Comparison of ENCODE assay signal across 7 mouse cellular contexts in genomic region chr11:22857705-22858440, GRCm38 (mm10). TPM values are rescaled to one million over a fixed set of nuclear protein-coding genes. Genes with fewer than 3 reads are reported as not detected.
DNase-seq lines count a peak whose midpoint lies in the region; ATAC-seq lines count a peak whose summit lies in the region.

No protein-coding gene starts in this region.

- 14% methylated on average over 25 of the region's 25 CpGs for WGBS in forebrain, embryonic 13.5 days
- WGBS in midbrain, embryonic 14.5 days = 14% methylated on average over 25 of the region's 25 CpGs

- no peaks in the 10 kb centered on the region for H3K36me3 ChIP-seq in forebrain, embryonic 13.5 days (ENCODE audit: poor library complexity, severe bottlenecking)
- no peaks in the 10 kb centered on the region for H3K36me3 ChIP-seq in midbrain, embryonic 14.5 days (ENCODE audit: control insufficient read depth, insufficient read depth, low read length)

- no peaks in the 10 kb centered on the region for H3K9me3 ChIP-seq in forebrain, embryonic 13.5 days (replicated peaks)
- no peaks in the 10 kb centered on the region for H3K9me3 ChIP-seq in midbrain, embryonic 14.5 days (ENCODE audit: control insufficient read depth, low read length)

- ATAC-seq in forebrain, embryonic 13.5 days = no peak
- ATAC-seq in midbrain, embryonic 14.5 days (ENCODE audit: low FRiP score, low TSS enrichment) = no peak

- peak overlapping the region; percentile 66; the same call in 1 of the 2 replicates for H3K9ac ChIP-seq in forebrain, embryonic 13.5 days
- H3K9ac ChIP-seq in midbrain, embryonic 14.5 days (replicated peaks; ENCODE audit: low read length) = no peak overlapping the region

- DNase-seq in A20 (ENCODE audit: low read depth, low spot score) = peak; percentile 71
- peak; percentile 55 for DNase-seq in CD4-positive helper T cell, adult 2 months (ENCODE audit: low read depth, low spot score)
- DNase-seq in kidney, postnatal 4 days = peak; percentile 42 to 49
- DNase-seq in midbrain, embryonic 14.5 days = no peak
- no peak for DNase-seq in frontal cortex, postnatal 14 days (ENCODE audit: low spot score in 2 of 2)
- DNase-seq in ovary, postnatal 36 days (ENCODE audit: low spot score) = no peak

- peaks cover 60% of the 10 kb centered on the region for H3K27me3 ChIP-seq in forebrain, embryonic 13.5 days
- H3K27me3 ChIP-seq in midbrain, embryonic 14.5 days (ENCODE audit: control insufficient read depth, insufficient read depth, low read length) = peaks cover 63% of the 10 kb centered on the region

- peak overlapping the region; percentile 71 for H3K4me3 ChIP-seq in forebrain, embryonic 13.5 days
- H3K4me3 ChIP-seq in midbrain, embryonic 14.5 days (replicated peaks; ENCODE audit: low read depth, low read length) = peak overlapping the region; percentile 67

- peak overlapping the region; percentile 97 for H3K4me2 ChIP-seq in forebrain, embryonic 13.5 days
- peak overlapping the region; percentile 99 for H3K4me2 ChIP-seq in midbrain, embryonic 14.5 days (ENCODE audit: low read length)

- H3K4me1 ChIP-seq in forebrain, embryonic 13.5 days = peaks cover 23% of the 10 kb centered on the region
- H3K4me1 ChIP-seq in midbrain, embryonic 14.5 days (ENCODE audit: control insufficient read depth, insufficient read depth, low read length) = peaks cover 15% of the 10 kb centered on the region

- H3K27ac ChIP-seq in forebrain, embryonic 13.5 days = no peak overlapping the region
- no peak overlapping the region for H3K27ac ChIP-seq in midbrain, embryonic 14.5 days (replicated peaks; ENCODE audit: low read depth, low read length)

RNA-seq across cellular contexts. Expression of gene B3gnt2, which starts 2.9 kb away (rescaled TPM):
- 2.0 and 2.2 TPM in 2 replicates for polyA plus RNA-seq in forebrain, embryonic 13.5 days (2015; fragmentation: Nextera tagmentation; extraction: Ambion mirVana)
- 1.3 and 2.6 TPM in 2 replicates for polyA plus RNA-seq in midbrain, embryonic 14.5 days (2014; fragmentation: Nextera tagmentation; extraction: Ambion mirVana)

Comparison
In these comparisons a context has a peak if more than half of its experiments do, and no peak if none do; other contexts are left out.
1. DNase-seq: peak in A20 (single experiment), CD4-positive helper T cell, adult 2 months (single experiment) and kidney, postnatal 4 days (2 of 2); none in midbrain, embryonic 14.5 days (single experiment), frontal cortex, postnatal 14 days (0 of 2) and ovary, postnatal 36 days (single experiment).